Mouse (Mus musculus): ENCODE data around the gene Unc13b. TPM values are rescaled to one million over a fixed set of nuclear protein-coding genes. Genes with fewer than 3 reads are reported as not detected.
A peak's percentile ranks its signal among the peaks of the same experiment; 100 is the strongest.
"Not testable (repeated sequence)": the region's sequence is repeated elsewhere in the genome, so short reads cannot be mapped to it uniquely, and the experiment has no call there.

Gene Unc13b
- total RNA-seq, 2 experiments from 2014 or later, result 0.52 to 2.5 TPM

DNA sequence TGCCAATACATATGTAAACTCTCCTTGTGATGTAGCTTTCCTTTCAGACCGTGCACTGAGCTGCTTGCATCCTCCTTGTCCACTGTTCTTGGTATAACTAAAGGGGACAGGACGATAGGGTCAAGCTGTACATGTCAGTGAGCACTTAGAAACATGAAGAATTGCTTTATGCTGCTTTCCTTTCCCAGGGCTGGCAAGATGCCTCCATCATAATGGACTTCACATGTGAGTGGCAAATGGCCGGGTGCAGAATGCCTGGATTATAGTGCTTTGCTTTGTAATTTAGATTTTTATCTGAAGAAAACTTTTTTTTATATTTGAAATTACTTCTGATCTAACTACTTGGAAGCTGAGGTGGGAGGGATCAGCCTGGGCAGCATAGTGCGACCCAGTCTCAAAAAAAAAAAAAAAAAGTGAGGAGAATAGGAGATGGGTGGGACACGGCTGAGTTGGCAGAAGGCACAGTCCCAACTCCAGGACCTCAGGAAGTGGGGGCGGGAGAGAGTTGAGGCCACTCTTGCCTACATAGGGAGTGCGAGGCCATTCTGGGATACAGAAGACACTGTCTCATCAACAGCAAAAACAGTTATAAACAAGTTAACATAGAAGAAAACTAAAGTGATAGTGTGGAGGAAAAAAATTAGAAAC, 19.4 kb downstream of the Unc13b start:
- ATAC-seq (replicated peaks; ENCODE audit: low FRiP score, low TSS enrichment, poor library complexity, severe bottlenecking), result no peak

DNA sequence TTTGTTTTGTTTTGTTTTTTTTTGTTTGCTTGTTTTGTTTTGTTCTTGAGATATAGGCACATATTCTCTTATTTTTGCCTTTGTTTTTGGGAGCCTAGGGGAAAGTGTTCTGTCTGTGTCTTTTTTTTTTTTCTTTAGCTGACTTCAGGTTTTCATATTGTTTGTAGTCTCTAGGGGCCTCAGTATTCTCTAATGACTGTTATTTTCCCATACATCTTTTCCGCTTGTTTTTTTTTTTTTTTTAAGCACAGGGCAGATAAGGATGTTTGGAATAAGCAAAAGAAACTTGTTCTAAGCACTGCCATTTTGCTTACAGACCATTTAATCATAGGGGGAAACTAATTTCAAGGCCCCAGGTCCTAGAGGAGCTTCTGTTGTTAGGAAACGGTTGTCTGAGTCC, 23.7 kb downstream of the Unc13b start:
- ATAC-seq (replicated peaks; ENCODE audit: low FRiP score, low TSS enrichment, poor library complexity, severe bottlenecking), result no peak

DNA sequence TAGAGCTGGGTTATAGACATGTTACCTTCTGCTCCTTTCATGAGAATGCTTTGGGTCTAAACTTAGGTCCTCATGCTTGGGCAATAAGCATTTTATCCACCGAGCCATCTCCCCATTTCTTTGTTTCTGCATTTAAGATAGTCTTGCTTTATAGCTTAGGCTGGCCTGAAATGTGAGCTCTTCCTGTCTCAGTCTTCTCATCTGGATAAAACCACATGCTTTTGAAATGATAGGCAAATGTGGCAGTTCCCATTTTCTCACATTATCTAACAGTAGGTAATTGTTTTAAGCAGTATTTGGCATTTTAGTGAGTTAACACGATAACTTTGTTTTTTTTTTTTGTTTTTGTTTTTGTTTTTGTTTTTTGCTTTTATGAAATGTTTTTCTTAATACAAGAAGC, 31.2 kb downstream of the Unc13b start:
- no peak for ATAC-seq (replicated peaks; ENCODE audit: low FRiP score, low TSS enrichment, poor library complexity, severe bottlenecking)

DNA sequence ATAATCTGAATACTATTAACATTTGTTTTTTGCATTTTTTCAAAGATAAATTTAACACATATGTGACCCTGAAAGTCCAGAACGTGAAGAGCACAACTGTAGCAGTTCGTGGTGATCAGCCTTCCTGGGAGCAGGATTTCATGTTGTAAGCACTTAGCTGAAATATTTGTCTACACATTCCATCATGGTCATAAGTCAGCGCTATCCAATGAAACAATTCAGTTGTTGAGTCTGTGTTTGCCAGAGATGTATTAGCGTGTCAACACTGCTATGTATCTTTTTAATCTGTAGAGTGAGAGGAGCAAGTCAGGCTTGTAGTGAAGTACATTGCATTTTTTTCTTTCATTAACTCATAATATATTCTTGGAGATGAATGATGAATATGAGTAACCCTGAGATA, 32.4 kb downstream of the Unc13b start:
- no peak for ATAC-seq (replicated peaks; ENCODE audit: low FRiP score, low TSS enrichment, poor library complexity, severe bottlenecking)

DNA sequence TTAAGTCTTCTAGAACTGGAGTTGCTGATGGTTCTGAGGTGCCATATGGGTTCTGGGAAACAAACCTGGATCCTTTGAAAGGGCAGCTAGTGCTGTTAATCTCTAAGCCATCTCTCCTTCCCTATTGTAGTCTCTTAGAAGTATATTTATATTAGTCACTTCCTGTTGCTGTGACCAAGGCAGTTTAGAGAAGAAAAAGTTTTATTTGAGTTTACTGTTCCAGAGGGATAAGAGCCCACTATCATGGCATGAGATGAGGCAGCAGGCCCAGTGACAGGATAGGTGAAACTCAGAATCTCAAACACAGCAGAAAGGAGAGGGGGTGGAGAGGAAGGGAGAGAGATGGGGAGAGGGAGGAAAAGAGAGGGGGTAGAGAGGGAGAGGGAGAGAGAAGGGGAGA, 54.7 kb downstream of the Unc13b start:
- ATAC-seq (replicated peaks; ENCODE audit: low FRiP score, low TSS enrichment, poor library complexity, severe bottlenecking), result no peak

DNA sequence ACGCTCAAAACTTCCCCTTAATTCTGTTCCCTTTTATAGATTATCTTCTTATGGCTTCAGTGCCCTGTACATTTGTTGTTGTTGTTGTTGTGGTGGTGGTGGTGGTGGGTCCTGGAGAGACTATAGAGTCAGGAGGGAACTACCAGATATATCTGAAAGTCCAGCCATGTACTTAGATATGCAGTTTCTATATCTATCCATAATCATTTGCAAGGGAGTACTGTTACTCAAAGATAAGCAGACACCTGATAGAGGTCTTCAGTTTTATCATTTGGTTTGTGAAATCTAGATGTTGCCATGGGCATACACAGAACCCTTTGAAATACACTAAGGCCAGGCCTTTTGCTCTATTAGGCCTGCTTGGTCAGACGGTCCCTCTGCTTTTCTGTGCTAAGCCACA, 55.8 kb downstream of the Unc13b start:
- ATAC-seq (replicated peaks; ENCODE audit: low FRiP score, low TSS enrichment, poor library complexity, severe bottlenecking), result peak; percentile 55; the same call in 1 of the 2 replicates

DNA sequence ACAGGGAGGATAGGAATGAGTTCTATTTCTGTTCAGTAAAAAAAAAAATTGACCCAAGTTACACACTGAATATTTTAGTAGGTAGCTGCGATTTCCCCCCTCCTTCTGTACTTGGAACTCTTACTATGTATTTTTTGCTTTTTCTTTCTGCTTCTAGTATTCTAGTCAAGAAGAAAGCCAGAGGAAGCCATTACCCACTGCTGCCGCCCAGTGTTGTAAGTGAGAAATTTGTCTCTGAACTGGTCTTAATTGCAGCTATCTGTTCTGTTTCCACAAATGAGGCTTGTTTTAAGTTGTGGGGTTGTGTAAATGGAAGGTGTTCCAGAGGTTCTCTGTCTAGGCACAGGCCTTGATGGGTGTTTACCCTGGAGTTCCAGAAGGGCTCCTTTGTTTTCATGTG, 56.2 kb downstream of the Unc13b start:
- peak; percentile 68 for ATAC-seq (replicated peaks; ENCODE audit: low FRiP score, low TSS enrichment, poor library complexity, severe bottlenecking)

DNA sequence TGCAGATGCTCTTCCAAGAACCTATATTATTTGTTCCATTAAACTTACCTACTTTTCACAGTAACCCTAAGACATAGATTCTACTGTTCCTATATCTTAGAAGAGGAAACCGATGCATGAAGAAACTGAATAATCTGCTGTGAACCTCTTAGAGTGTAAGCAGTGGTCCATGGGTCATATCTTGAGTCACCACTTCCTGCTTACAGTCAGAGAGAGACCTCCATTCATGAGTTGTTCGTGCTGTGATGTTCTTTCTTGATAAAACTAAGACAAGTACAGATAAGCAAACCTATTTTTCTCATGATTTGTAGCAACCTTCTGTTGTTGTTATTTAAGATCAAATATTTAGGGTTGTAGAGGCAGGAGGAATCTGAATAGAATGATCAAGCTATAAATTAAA, 57.5 kb downstream of the Unc13b start:
- ATAC-seq (replicated peaks; ENCODE audit: low FRiP score, low TSS enrichment, poor library complexity, severe bottlenecking), result no peak

DNA sequence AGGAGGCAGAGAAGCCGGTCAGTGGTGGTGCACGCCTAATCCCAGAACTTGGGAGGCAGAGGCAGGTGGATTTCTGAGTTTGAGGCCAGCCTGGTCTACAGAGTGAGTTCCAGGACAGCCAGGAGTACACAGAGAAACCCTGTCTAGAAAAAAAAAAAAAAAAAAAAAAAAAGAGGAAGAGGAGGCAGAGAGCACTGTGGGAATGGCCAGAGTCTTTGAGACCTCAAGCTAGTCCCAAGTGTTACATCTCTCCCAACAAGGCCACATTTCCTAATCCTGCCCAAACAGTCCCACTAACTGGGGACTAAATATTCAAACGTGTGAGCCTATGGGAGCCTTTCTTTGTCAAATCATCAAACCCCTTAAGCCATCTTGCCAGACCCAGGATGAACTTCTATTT, 71.0 kb downstream of the Unc13b start:
- no peak for ATAC-seq (replicated peaks; ENCODE audit: low FRiP score, low TSS enrichment, poor library complexity, severe bottlenecking)

DNA sequence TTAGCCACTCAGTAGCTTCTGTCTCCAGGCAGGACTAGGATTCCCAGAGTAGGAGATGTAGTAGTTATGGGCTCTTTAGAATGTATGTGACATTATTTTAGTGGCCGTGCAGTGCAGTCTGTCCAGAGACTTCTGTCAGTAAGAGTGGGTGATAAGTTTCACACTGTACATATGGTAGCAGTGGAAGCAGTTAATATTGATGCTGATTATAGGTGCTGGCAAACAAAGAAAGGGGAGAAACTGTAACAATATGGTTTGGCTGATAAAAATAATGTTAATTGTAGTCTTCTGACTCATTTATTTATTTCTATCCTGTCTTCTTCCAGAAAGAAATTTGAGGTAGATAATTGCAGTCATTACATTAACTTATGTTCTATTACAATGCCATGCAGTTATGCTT, 83.9 kb downstream of the Unc13b start:
- no peak for ATAC-seq (replicated peaks; ENCODE audit: low FRiP score, low TSS enrichment, poor library complexity, severe bottlenecking)

DNA sequence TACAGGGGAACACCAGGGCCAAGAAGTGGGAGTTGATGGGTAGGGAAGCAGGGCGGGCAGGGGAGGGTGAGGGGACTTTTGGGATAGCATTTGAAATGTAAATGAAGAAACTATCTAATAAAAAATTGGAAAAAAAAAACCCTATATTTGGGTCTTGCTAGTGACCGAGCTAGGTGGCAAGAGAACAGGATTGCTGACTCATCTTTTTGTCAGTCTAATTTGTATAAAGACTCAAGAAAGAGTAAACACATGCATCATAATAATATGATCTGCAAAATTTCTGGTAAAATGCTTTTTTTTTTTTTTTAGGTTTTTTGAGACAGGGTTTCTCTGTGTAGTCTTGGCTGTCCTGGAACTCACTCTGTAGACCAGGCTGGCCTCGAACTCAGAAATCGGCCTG, 93.7 kb downstream of the Unc13b start:
- ATAC-seq (replicated peaks; ENCODE audit: low FRiP score, low TSS enrichment, poor library complexity, severe bottlenecking), result not testable (repeated sequence)

DNA sequence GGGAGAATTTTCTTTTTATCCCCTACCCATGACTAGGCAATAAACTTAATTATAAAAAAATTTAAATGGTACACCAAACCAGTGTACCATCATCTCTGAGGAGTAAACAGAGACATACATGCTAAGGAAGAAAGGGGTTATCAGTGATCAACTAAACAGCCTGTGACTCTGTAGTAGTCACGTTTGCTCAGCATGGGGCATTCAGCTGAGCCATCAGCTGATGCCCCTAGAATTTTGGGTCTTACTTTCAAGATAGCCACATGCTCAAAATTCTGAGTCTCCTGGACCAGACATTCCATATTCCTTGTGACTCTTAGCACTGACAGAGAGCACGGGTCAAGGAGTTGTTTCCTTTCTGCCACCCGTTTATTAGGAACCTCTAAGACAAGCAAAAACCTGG, 101.3 kb downstream of the Unc13b start:
- ATAC-seq (replicated peaks; ENCODE audit: low FRiP score, low TSS enrichment, poor library complexity, severe bottlenecking), result no peak

DNA sequence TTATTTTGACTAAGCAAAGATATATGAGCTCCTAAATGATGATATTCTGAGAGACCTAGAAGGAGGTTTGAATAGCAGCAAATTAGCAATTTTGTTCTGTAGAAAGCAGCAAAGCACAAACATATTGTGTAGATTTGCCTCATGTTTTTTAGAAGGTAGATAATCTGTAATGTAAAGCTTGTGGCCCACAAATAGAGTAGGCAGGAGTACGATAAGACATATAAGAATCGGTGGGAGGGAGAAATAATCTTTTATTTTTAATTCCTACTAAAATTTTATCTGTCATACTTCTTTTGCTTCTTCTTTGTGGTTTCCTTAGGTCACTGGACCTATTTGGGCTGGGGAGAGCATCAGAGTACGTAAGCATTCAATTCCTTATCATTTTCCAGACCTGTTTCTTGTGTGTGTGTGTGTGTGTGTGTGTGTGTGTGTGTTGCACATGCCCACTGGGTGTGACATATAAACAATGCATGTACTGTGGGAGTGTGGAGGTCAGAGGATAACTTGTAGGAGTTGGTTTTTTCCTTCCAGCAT, 102.4 kb downstream of the Unc13b start:
- ATAC-seq (replicated peaks; ENCODE audit: low FRiP score, low TSS enrichment, poor library complexity, severe bottlenecking), result no peak

DNA sequence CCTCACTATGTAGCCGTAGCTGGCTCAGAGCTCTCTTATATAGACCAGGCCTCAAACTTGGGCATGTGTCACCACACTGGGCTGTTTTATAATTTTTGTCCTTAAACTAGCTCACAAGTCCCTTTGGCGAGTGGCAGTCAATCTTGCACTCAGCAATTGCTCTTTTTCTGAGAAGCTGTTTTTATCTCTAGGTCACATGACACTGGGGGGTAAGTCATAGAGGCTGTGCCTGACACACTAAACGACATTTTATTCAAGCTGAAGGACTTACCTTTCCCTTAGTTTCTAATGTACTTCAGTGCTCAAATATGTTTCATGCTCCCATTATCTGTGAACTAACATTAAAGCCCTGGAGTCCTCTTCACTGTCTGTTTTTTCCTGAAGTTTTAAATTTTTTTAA, 104.5 kb downstream of the Unc13b start:
- ATAC-seq (replicated peaks; ENCODE audit: low FRiP score, low TSS enrichment, poor library complexity, severe bottlenecking), result no peak

DNA sequence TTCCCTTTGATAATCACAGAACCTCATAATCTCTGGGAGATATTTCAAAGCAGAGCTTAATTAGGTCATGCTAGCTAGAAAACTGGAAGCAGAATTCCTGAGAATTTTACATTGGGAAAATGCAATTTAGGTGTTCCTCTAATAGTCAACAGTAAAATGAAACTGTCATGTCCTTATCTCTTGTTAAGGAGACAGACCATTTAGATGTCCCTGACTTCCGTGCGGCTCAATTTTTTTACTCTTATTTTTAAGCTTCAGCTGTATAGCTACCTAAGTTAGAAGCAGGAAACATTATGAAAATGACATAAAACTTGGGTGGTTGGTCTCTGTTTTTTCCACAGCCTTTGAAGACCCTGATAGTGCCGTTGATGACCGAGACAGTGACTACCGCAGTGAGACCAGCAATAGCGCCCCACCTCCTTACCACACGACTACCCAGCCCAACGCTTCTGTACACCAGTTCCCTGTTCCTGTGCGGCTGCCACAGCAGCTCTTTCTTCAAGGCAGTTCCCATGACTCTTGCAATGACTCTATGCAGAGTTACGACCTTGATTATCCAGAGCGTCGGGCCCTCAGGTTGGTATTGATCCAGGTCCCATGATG, 106.8 kb downstream of the Unc13b start:
- no peak for ATAC-seq (replicated peaks; ENCODE audit: low FRiP score, low TSS enrichment, poor library complexity, severe bottlenecking)

DNA sequence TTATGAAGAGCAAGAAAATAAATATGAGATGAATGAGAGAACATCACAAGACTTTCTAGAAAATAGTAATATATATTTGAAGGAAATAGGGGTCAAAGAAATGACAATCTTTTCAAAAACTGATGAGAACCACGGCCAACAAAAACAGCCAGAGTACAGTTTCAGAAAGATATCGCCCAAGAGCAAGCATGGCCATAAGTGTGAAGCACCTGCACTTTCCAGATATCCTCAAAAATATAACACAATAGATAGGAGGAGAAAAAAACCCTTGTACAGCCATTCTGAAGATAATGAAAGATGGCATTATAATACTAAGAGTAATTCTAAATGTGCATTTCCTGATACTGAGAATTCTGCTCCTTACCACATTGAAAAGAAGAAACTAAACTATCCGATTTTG, 111.3 kb downstream of the Unc13b start:
- ATAC-seq (replicated peaks; ENCODE audit: low FRiP score, low TSS enrichment, poor library complexity, severe bottlenecking), result no peak

DNA sequence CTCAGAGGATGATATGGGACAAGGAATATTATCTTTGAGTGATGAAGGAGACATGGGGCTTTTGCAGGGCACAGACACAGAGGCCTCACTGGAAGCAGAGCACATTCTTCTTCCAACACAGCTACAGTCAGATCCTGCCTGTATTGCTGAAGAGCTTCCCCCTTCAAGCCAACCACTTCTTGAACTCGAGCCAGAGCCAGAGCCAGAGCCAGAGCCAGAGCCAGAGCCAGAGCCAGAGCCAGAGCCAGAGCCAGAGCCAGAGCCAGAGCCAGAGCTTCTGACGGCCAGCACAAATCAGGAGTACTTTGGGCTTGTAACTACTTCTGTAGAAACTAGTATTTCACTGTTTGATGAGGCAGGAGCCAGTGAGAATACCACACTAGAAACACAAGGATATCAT, 118.4 kb downstream of the Unc13b start:
- ATAC-seq (replicated peaks; ENCODE audit: low FRiP score, low TSS enrichment, poor library complexity, severe bottlenecking), result no peak

DNA sequence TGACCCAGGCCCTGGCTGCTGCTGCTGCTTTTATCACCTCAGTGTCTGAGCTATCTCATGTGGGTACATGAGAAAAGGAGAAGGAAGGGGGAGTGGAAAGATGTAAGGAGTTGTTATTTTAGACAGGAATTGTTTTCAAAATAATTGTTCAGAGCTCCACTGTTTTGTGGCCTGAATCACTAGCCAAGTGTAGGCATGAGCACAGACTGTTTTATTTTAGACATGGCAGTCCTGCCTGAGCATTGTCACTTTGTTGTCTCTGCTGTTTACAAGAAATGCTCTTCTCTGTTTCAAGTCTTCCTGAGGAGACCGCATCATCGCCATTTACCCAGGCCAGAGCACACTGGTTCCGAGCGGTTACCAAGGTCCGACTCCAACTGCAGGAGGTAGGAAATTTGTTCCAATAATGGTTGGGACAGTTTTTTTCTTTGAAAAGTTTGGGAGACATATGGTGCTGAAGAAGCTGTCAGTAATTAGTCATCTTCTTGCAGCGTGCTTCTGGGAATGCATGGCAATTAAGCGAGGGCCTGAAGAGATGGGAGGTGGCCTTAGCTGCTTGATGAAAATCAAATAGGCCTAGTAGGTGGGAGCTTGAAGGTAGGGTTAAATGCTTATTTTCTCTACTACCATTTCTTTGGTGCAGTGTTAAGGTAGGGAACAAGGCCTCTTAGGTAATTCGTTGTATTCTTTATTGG, 123.9 kb downstream of the Unc13b start:
- no peak for ATAC-seq (replicated peaks; ENCODE audit: low FRiP score, low TSS enrichment, poor library complexity, severe bottlenecking)

DNA sequence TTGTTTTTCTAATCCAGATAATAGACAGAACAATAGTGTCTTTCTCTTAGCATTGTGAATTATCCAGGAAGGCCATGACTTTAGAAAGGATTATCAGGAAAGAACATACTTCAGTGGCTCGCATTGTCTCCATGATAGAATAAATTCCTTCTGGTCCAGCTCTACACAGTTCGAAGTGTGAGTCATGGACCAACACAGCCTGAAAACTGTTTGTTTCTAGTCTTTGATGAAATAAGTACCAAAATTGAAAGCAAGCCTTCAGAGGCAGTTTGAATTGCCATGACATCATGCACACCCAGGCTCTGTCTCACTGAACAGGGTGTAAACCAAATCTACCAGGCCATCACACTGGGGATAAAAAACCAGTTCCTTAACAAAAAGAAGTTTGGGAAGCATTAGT, 128.7 kb downstream of the Unc13b start:
- no peak for ATAC-seq (replicated peaks; ENCODE audit: low FRiP score, low TSS enrichment, poor library complexity, severe bottlenecking)

DNA sequence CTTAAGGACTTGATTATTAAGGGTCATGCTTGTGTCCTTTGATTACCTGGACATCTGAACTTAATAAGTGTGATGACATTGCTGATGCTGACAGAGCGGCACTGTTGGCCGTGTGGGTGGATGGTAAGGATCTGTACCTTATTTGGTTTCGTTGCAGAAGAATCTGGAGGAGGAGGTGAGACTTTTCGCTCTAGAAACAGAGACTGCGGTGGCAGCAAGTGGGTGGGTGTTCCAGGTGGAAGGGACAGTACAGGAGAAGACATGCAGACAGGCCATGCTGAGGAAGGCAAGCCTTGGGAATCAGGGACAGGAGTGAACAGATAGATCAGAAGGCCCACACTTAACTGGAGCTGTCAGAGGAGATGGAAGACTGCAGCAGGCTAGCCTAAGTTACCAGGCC, 130.6 kb downstream of the Unc13b start:
- no peak for ATAC-seq (replicated peaks; ENCODE audit: low FRiP score, low TSS enrichment, poor library complexity, severe bottlenecking)

DNA sequence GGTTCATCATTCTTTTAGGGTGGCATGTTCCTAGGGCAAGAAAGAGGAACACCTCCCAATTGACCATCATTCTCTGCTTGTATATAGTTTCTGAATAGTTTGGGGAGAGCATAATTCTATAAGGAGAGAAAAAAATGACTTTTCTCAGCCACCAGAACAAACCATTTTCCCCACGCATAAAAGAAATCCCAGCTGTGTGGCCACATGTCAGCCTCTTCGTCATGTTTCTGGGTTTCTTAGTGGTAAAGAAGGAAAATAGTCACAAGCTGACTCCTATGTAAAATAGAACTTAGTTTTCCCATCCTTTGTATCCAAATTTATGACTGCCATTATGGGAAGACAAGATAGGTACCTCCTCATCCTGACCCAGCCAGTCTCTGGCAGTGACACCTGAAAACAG, 146.2 kb downstream of the Unc13b start:
- ATAC-seq (replicated peaks; ENCODE audit: low FRiP score, low TSS enrichment, poor library complexity, severe bottlenecking), result no peak

Measured in megakaryocyte-erythroid progenitor cell, adult 5-6 weeks (primary cell).